Mouse (Mus musculus): Measurements from ENCODE around the gene Arhgap33. TPM values are rescaled to one million over a fixed set of nuclear protein-coding genes. Genes with fewer than 3 reads are reported as not detected.

The Arhgap33 gene
- polyA plus RNA-seq (2016; fragmentation: Nextera tagmentation; extraction: Ambion mirVana): 88.6 and 98.9 TPM in 2 replicates

- Histone ChIP-seq H3K27ac (peak within 1 kb of the TSS; percentile 93), H3K9me3 (replicated peaks) (no peaks in the 10 kb centered on the region), H3K4me2 (replicated peaks) (peak within 1 kb of the TSS; percentile 83), H3K36me3 (peaks cover 39% of the 10 kb centered on the region), H3K4me1 (peaks cover 34% of the 10 kb centered on the region), H3K4me3 (peak within 1 kb of the TSS; percentile 77), H3K9ac (peak within 1 kb of the TSS; percentile 96), H3K27me3 (no peaks in the 10 kb centered on the region)
- under 1% methylated on average over 69 of the region's 84 CpGs for WGBS
- ATAC-seq (ENCODE audit: low FRiP score): peak; percentile 91
These were observed at the start of gene Arhgap33 for GRCm38 (mm10) chr7:30534633-30535577. TSS of gene Arhgap33 (minus strand) at chr7:30535060.

DNA sequence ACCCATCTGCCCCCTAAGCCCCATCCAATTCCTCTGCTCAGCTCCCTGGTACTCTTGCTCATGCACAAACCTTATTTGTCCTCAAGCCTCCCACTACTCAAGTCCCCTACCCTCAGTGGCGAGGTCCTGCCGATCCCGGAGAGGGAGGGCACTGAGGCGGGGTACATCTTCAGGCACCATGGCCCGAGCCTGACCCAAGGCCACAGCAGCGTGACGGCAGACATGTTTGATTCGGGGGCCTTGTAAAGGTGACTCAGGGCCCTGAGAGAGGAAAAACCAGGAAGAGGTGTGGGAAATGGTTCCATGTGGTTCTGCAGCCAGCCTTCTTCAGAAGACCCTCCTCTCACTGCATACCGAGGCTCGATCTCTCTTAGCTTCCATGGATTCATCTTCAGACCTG is 49.5 kb upstream of the Arhgap33 start:
- Histone ChIP-seq H3K4me2 (replicated peaks) (no peak overlapping the region), H3K4me3 (no peak overlapping the region), H3K27ac (no peak overlapping the region), H3K27me3 (no peaks in the 10 kb centered on the region), H3K9ac (no peak overlapping the region), H3K9me3 (replicated peaks) (no peaks in the 10 kb centered on the region), H3K36me3 (peaks cover 72% of the 10 kb centered on the region), H3K4me1 (peaks cover 16% of the 10 kb centered on the region)
- WGBS: 94% methylated on average over 10 of the region's 10 CpGs
- ATAC-seq (ENCODE audit: low FRiP score): no peak

GRCm38 (mm10) chr7:30581547-30581946 is 46.7 kb upstream of the Arhgap33 start:
- Histone ChIP-seq H3K9ac (no peak overlapping the region), H3K27me3 (no peaks in the 10 kb centered on the region), H3K9me3 (replicated peaks) (no peaks in the 10 kb centered on the region), H3K4me1 (peaks cover 3% of the 10 kb centered on the region), H3K27ac (no peak overlapping the region), H3K36me3 (peaks cover 97% of the 10 kb centered on the region), H3K4me2 (replicated peaks) (no peak overlapping the region), H3K4me3 (no peak overlapping the region)
- WGBS: 96% methylated on average over 16 of the region's 16 CpGs
- no peak for ATAC-seq (ENCODE audit: low FRiP score)

DNA sequence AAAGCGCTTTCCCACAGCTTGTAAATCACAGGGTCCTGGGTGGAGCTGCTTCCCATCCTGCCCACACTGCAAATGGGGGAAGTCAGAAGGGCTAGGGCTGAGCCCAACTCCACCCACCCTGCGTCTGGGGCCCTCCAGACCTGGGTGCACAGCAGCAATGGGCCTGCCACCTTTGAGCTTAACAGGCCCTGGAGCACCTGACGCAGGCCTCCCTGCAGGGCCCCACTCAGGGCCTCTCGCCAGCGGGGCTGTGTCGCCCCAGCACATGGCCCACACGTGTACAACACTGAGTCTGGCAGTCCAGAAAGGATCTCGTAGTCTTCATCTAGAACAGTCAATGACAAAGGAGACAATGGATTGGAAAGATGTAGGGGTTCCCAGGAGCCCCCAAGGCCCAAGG is 45.1 kb upstream of the Arhgap33 start:
- Histone ChIP-seq H3K36me3 (peaks cover 98% of the 10 kb centered on the region), H3K4me2 (replicated peaks) (no peak overlapping the region), H3K4me1 (no peaks in the 10 kb centered on the region), H3K27me3 (no peaks in the 10 kb centered on the region), H3K27ac (no peak overlapping the region), H3K4me3 (no peak overlapping the region), H3K9ac (no peak overlapping the region), H3K9me3 (replicated peaks) (no peaks in the 10 kb centered on the region)
- no peak for ATAC-seq (ENCODE audit: low FRiP score)
- 92% methylated on average over 8 of the region's 8 CpGs for WGBS

DNA sequence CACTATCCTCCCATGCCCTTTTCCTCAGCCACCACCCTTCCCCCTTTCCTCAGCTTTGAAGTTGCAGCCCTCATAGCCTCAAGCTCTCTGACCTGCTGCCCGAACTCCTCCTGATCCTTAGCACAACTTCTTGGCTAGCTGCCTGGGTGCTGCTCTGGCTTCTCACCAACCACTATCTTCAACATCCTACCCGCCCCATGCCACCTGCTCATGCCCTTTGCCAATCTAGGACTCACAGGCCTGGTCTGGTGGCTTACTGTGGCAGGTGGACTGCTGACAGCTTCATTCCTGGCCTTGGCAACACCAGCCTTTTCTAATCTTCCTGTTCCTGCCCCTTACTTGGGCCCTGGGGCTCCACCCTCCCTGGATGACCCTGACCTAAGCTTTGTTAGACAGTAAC is 38.1 kb upstream of the Arhgap33 start:
- no peaks in the 10 kb centered on the region for H3K27me3 ChIP-seq
- H3K9ac ChIP-seq: no peak overlapping the region
- WGBS: 83% methylated on average over 2 of the region's 2 CpGs

DNA sequence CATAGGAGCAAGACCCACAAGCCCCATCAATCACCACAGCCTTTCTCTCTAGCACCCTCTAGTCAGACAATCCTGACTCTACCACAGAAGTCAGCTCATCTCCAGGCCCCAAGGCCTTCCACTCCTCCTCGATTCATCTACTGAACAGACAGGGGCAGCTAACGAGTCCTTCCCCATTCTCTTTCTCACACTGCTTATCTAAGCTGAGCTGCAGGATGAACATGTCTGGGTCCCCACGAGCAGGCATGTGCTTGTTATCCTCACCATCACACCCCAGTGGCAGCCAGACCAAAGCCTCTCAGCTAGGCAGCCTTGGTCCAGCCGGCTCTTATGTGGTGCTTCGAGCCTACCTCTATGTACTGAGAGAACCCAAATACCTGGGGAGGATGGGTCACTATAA is 37.5 kb upstream of the Arhgap33 start:
- 92% methylated on average over 5 of the region's 5 CpGs for WGBS
- H3K4me3 ChIP-seq: no peak overlapping the region

More for the DNA sequence above, 38.1 kb upstream of the Arhgap33 start:
- Histone ChIP-seq H3K9me3 (replicated peaks) (no peaks in the 10 kb centered on the region), H3K4me1 (no peaks in the 10 kb centered on the region), H3K4me2 (replicated peaks) (no peak overlapping the region), H3K36me3 (peaks cover 97% of the 10 kb centered on the region), H3K4me3 (no peak overlapping the region), H3K27ac (no peak overlapping the region)
- ATAC-seq (ENCODE audit: low FRiP score): no peak

DNA sequence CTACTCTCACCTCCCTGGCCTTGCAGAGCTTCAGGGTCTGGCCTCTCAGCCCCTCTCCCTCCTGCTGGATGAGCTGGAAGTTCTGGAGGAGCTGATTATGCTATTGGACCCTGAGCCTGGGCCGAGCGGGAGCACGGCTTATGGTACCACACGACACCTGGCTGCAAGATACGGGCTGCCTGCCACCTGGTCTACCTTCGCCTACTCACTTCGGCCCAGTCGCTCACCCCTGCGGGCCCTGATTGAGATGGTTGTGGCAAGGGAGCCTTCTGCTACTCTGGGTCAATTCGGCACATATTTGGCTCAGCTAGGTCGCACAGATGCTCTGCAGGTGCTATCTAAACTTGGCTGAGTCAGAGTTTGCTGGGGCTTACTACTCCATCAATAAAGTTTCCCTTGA is 32.7 kb upstream of the Arhgap33 start:
- WGBS: 91% methylated on average over 11 of the region's 11 CpGs
- H3K9me3 ChIP-seq (replicated peaks): no peaks in the 10 kb centered on the region
- H3K27me3 ChIP-seq: no peaks in the 10 kb centered on the region
- no peak overlapping the region for H3K9ac ChIP-seq
- peaks cover 75% of the 10 kb centered on the region for H3K36me3 ChIP-seq
- H3K27ac ChIP-seq: no peak overlapping the region
- H3K4me1 ChIP-seq: peaks cover 7% of the 10 kb centered on the region
- H3K4me2 ChIP-seq (replicated peaks): no peak overlapping the region
- no peak for ATAC-seq (ENCODE audit: low FRiP score)
- H3K4me3 ChIP-seq: no peak overlapping the region

More for the DNA sequence above, 37.5 kb upstream of the Arhgap33 start:
- Histone ChIP-seq H3K9ac (no peak overlapping the region), H3K4me1 (no peaks in the 10 kb centered on the region), H3K36me3 (peaks cover 95% of the 10 kb centered on the region), H3K9me3 (replicated peaks) (no peaks in the 10 kb centered on the region), H3K27me3 (no peaks in the 10 kb centered on the region), H3K27ac (no peak overlapping the region), H3K4me2 (replicated peaks) (no peak overlapping the region)
- no peak for ATAC-seq (ENCODE audit: low FRiP score)

DNA sequence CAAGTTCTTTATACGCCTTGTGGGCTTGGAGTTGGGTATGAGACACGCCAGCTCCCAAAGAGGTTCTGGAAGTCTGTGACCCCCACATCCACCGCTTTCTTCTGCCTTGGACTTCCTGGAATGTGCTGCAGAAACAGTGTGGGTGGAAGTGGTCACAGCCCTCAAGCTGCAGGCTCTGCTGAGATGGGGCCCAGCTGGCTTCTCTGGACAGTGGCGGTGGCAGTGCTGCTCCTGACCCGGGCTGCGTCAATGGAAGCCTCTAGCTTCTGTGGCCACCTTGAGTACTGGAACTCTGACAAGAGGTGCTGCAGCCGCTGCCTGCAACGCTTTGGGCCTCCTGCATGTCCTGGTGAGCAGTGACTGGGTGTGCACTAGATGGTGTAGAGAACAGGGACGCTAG is 31.2 kb upstream of the Arhgap33 start:
- 82% methylated on average over 9 of the region's 9 CpGs for WGBS
- Histone ChIP-seq H3K4me1 (peaks cover 12% of the 10 kb centered on the region), H3K27ac (no peak overlapping the region), H3K4me2 (replicated peaks) (no peak overlapping the region), H3K27me3 (no peaks in the 10 kb centered on the region), H3K9me3 (replicated peaks) (no peaks in the 10 kb centered on the region), H3K36me3 (peaks cover 62% of the 10 kb centered on the region), H3K4me3 (no peak overlapping the region), H3K9ac (no peak overlapping the region)
- ATAC-seq (ENCODE audit: low FRiP score): no peak

DNA sequence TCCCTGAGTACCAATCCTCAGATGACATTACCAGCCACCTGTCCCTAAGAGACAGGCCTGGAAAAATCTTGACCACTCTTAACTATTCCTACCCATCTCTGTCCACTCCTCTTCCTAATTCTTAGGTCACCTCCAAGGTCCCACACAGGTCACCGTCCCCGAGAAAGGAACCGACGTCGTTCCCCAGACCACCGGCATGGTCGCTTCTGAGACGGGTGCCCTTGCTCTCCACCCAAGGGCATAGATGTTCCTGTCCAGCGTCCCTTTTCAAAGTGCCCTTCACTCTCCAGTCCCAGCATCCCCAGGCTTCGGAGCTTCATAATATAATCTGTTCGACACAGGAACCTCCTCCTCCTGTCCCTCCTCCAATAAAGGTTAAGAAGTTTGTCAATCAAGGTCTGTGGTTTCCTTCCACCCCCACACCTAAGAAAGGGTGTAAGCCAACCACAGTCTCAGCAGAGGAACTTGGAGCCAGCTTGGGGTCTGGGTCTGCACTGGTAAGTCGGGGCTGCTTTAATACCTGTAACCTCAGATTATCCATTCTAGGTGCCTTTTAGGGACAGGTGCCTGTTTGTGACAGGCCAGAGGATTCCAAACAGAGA is 30.2 kb upstream of the Arhgap33 start, which contains the start of gene Igflr1:
Igflr1 (plus strand) TSS at position 458 of the 602 bp plus-strand sequence.
- Histone ChIP-seq H3K27ac (no peak within 1 kb of the TSS), H3K4me3 (0 out of 2 replicates have a peak within 1 kb of the TSS, but pooled peaks have one; percentile 76), H3K9ac (peak within 1 kb of the TSS; percentile 85; the same call in 1 of the 2 replicates), H3K36me3 (peaks cover 53% of the 10 kb centered on the region), H3K27me3 (no peaks in the 10 kb centered on the region), H3K4me1 (peaks cover 12% of the 10 kb centered on the region), H3K4me2 (replicated peaks) (no peak within 1 kb of the TSS), H3K9me3 (replicated peaks) (no peaks in the 10 kb centered on the region)
- 95% methylated on average over 12 of the region's 12 CpGs for WGBS
- no peak for ATAC-seq (ENCODE audit: low FRiP score)

GRCm38 (mm10) chr7:30563906-30564280 is 29.0 kb upstream of the Arhgap33 start:
- Histone ChIP-seq H3K27ac (peak overlapping the region; percentile 94), H3K4me3 (peak overlapping the region; percentile 76), H3K4me2 (replicated peaks) (peak overlapping the region; percentile 61), H3K27me3 (no peaks in the 10 kb centered on the region), H3K9me3 (replicated peaks) (no peaks in the 10 kb centered on the region), H3K36me3 (peaks cover 41% of the 10 kb centered on the region), H3K9ac (peak overlapping the region; percentile 85), H3K4me1 (peaks cover 14% of the 10 kb centered on the region)
- WGBS: 27% methylated on average over 6 of the region's 6 CpGs
- no peak for ATAC-seq (ENCODE audit: low FRiP score)

DNA sequence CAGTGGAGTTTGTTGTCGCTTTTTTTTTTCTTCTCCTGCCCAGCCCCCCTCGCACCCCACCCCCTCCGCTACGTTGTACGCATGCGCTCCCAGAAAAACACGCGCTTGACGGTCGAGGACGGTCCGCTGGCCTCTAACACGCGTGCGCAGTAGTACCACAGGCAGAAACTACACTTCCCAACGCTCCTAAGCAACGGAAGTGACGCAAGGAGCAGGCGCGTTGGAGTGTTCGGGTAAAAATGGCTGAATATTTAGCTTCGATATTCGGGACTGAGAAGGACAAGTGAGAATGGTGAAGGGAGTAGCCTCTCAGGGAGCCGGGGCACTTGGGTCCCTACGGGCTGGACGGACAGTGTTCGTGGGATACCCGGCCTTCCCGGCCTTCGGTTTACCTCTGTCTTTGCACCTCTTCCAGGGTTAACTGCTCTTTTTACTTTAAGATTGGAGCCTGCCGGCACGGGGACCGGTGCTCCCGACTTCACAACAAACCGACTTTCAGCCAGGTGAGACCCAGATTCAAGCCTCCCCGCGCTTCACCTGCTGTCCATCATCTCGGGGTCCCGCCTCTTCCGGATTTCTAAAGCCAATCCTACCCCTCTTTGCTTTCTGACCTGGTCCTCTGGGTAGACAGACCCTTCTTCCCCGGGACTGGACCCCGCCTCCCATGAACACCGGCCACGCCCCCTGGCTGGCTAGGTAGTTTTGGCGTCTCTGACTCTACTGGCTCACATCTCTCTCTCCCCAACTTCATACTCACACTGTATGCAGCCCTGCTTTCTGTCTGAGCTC is 28.5 kb upstream of the Arhgap33 start, which contains the start of the genes U2af1l4, Gm49396 and Psenen:
U2af1l4 (plus strand) TSS at position 185 of the 789 bp plus-strand sequence.
Gm49396 (plus strand) TSS at position 228 of the 789 bp plus-strand sequence.
Psenen (minus strand) TSS at position 511 of the 789 bp plus-strand sequence.
- Histone ChIP-seq H3K27ac (peak within 1 kb of the TSS; percentile 94), H3K4me1 (peaks cover 20% of the 10 kb centered on the region), H3K27me3 (no peaks in the 10 kb centered on the region), H3K9me3 (replicated peaks) (no peaks in the 10 kb centered on the region), H3K4me2 (replicated peaks) (peak within 1 kb of the TSS; percentile 82), H3K9ac (peak within 1 kb of the TSS; percentile 85), H3K4me3 (peak within 1 kb of the TSS; percentile 76), H3K36me3 (peaks cover 35% of the 10 kb centered on the region)
- peak; percentile 84 for ATAC-seq (ENCODE audit: low FRiP score)
- under 1% methylated on average over 45 of the region's 45 CpGs for WGBS

Data from hindbrain, embryonic 12.5 days (tissue).